Comparison of ENCODE assay signal across 29 mouse cellular contexts in the genomic region with DNA sequence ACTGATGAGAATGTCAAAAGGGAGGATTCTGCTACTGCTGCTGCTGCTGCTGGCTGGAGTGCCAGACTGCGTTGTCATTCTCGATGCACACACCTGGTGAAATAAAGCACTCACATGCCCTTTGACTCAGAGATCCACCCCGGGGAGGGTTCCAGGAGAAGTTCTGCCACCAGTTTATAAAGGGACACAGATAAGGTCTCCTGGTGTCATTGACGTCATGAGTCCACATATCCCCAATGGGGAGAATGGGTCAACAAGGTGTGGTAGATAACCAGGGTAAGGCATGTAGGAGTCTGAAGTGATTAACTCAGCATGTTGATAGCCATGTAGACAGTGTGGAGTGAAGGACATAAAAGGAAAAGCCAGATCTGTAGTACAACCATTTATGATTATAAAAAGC. TPM values are rescaled to one million over a fixed set of nuclear protein-coding genes. Genes with fewer than 3 reads are reported as not detected.
DNase-seq lines count a peak whose midpoint lies in the region; ATAC-seq and TF ChIP-seq lines count a peak whose summit lies in the region.
"Had no signal": no experiment of that assay in that cellular context is flagged by ENCODE, and none has a peak within 500 bp of the region (broad histone marks: within the 10 kb centered on the region; RNA-seq: fewer than 3 reads in every experiment).

No protein-coding gene starts in this region.

- DNase-seq in liver, adult 2 months (ENCODE audit: extremely low read depth, low read depth, low spot score) = peak; percentile 81
- peak; percentile 50 for DNase-seq in stomach, postnatal 0 days (ENCODE audit: low spot score)
- no peak for DNase-seq in layer of hippocampus, postnatal 36 days
- no peak for DNase-seq in ovary, postnatal 36 days (ENCODE audit: low spot score)
- DNase-seq: adrenal gland, adult 2 months; adrenal gland, postnatal 10 days; adrenal gland, postnatal 25 days; cerebellum, adult 11 months; cerebellum, adult 18-20 months; cerebellum, adult 8-10 months; cerebellum, adult 9-11 months; cerebellum, postnatal 14 days; cerebellum, postnatal 36 days; embryo, embryonic 11 days had no signal

- H3K79me2 ChIP-seq in liver, adult 2 months (ENCODE audit: control insufficient read depth, insufficient read depth, low read length) = no peaks in the 10 kb centered on the region

- no peaks in the 10 kb centered on the region for H3K36me3 ChIP-seq in liver, adult 2 months (ENCODE audit: control insufficient read depth, insufficient read depth, low read length)
- no peaks in the 10 kb centered on the region for H3K36me3 ChIP-seq in liver, embryonic 12.5 days
- no peaks in the 10 kb centered on the region for H3K36me3 ChIP-seq in intestine, embryonic 16.5 days (ENCODE audit: control insufficient read depth, insufficient read depth, low read length)
- H3K36me3 ChIP-seq in small intestine, adult 2 months (ENCODE audit: control insufficient read depth, insufficient read depth, low read length) = no peaks in the 10 kb centered on the region
- no peaks in the 10 kb centered on the region for H3K36me3 ChIP-seq in stomach, postnatal 0 days (ENCODE audit: control insufficient read depth, insufficient read depth, low read length)
- H3K36me3 ChIP-seq: embryonic facial prominence, embryonic 12.5 days; forebrain, embryonic 15.5 days had no signal

- no peaks in the 10 kb centered on the region for H3K9me3 ChIP-seq in liver, embryonic 12.5 days (replicated peaks)
- H3K9me3 ChIP-seq in intestine, embryonic 16.5 days (ENCODE audit: control insufficient read depth, low read length) = no peaks in the 10 kb centered on the region
- H3K9me3 ChIP-seq in stomach, postnatal 0 days (ENCODE audit: control insufficient read depth, low read length) = no peaks in the 10 kb centered on the region
- H3K9me3 ChIP-seq: embryonic facial prominence, embryonic 12.5 days; forebrain, embryonic 13.5 days; forebrain, embryonic 15.5 days had no signal

- TF ChIP-seq POLR2A in liver, adult 2 months (IDR thresholded peaks at IDR 0.05; ENCODE audit: extremely low read depth, insufficient read depth, low read length) = no peak
- TF ChIP-seq POLR2A in small intestine, adult 2 months (IDR thresholded peaks at IDR 0.05; ENCODE audit: low read depth, low read length) = peak; percentile 35; the same call in 1 of the 2 replicates

- ATAC-seq in liver, embryonic 12.5 days = no peak
- peak; percentile 91 for ATAC-seq in intestine, embryonic 16.5 days
- ATAC-seq in stomach, postnatal 0 days (ENCODE audit: low FRiP score, low TSS enrichment) = peak; percentile 91
- ATAC-seq in frontal cortex, adult (ENCODE audit: low TSS enrichment) = no peak
- ATAC-seq: forebrain, embryonic 13.5 days; forebrain, embryonic 15.5 days had no signal

- peaks cover 1% of the 10 kb centered on the region; the same call in 1 of the 2 replicates for H3K4me1 ChIP-seq in liver, adult 2 months (ENCODE audit: control insufficient read depth, insufficient read depth, low read length)
- no peaks in the 10 kb centered on the region for H3K4me1 ChIP-seq in liver, embryonic 12.5 days
- no peaks in the 10 kb centered on the region for H3K4me1 ChIP-seq in intestine, embryonic 16.5 days (ENCODE audit: control insufficient read depth, insufficient read depth, low read length)
- peaks cover 4% of the 10 kb centered on the region for H3K4me1 ChIP-seq in small intestine, adult 2 months (ENCODE audit: control insufficient read depth, insufficient read depth, insufficient read length, low read length)
- no peaks in the 10 kb centered on the region for H3K4me1 ChIP-seq in stomach, postnatal 0 days (replicated peaks; ENCODE audit: control insufficient read depth, insufficient read depth)
- H3K4me1 ChIP-seq: embryonic facial prominence, embryonic 12.5 days; forebrain, embryonic 13.5 days had no signal

- no peak for TF ChIP-seq CTCF in liver, adult 2 months (IDR thresholded peaks at IDR 0.05; ENCODE audit: low read depth, low read length)
- no peak for TF ChIP-seq CTCF in small intestine, adult 2 months (IDR thresholded peaks at IDR 0.05; ENCODE audit: extremely low read depth, insufficient read length, insufficient replicate concordance, low read depth, low read length)
- no peak for TF ChIP-seq CTCF in stomach, postnatal 0 days (IDR thresholded peaks at IDR 0.05; ENCODE audit: low read depth)

- TF ChIP-seq EP300 in stomach, postnatal 0 days (optimal IDR thresholded peaks at IDR 0.05) = no peak

- no peak overlapping the region for H3K9ac ChIP-seq in liver, adult 2 months (ENCODE audit: low read depth, low read length)
- H3K9ac ChIP-seq in liver, embryonic 12.5 days = no peak overlapping the region
- H3K9ac ChIP-seq in intestine, embryonic 16.5 days (ENCODE audit: low read depth, low read length) = no peak overlapping the region
- H3K9ac ChIP-seq in stomach, postnatal 0 days (ENCODE audit: low read length) = no peak overlapping the region
- H3K9ac ChIP-seq: embryonic facial prominence, embryonic 12.5 days; forebrain, embryonic 13.5 days; forebrain, embryonic 15.5 days had no signal

- H3K4me2 ChIP-seq in liver, embryonic 12.5 days = no peak overlapping the region
- no peak overlapping the region for H3K4me2 ChIP-seq in intestine, embryonic 16.5 days (ENCODE audit: low read depth, low read length)
- no peak overlapping the region for H3K4me2 ChIP-seq in stomach, postnatal 0 days (replicated peaks; ENCODE audit: low read depth)
- H3K4me2 ChIP-seq: embryonic facial prominence, embryonic 12.5 days; forebrain, embryonic 13.5 days; forebrain, embryonic 15.5 days had no signal

- 45% methylated on average over 4 of the region's 4 CpGs for WGBS in liver, adult 2 months
- 62% methylated on average over 4 of the region's 4 CpGs for WGBS in liver, embryonic 12.5 days (ENCODE audit: insufficient replicate concordance)
- WGBS in intestine, embryonic 16.5 days = 62% methylated on average over 4 of the region's 4 CpGs
- WGBS in small intestine, adult 2 months = 23% methylated on average over 4 of the region's 4 CpGs
- WGBS in stomach, postnatal 0 days = 54% methylated on average over 4 of the region's 4 CpGs

- no peak overlapping the region for H3K4me3 ChIP-seq in liver, adult 2 months (ENCODE audit: insufficient read depth, low read depth, low read length)
- H3K4me3 ChIP-seq in liver, embryonic 12.5 days = no peak overlapping the region
- no peak overlapping the region for H3K4me3 ChIP-seq in intestine, embryonic 16.5 days (ENCODE audit: low read length)
- H3K4me3 ChIP-seq in small intestine, adult 2 months (ENCODE audit: low read depth, low read length) = no peak overlapping the region
- no peak overlapping the region for H3K4me3 ChIP-seq in stomach, postnatal 0 days (ENCODE audit: low read depth, low read length)
- H3K4me3 ChIP-seq: embryonic facial prominence, embryonic 12.5 days; forebrain, embryonic 13.5 days; forebrain, embryonic 15.5 days had no signal

- H3K27ac ChIP-seq in liver, adult 2 months (replicated peaks; ENCODE audit: insufficient read depth, low read depth, low read length) = no peak overlapping the region
- H3K27ac ChIP-seq in liver, embryonic 12.5 days = no peak overlapping the region
- no peak overlapping the region for H3K27ac ChIP-seq in intestine, embryonic 16.5 days (ENCODE audit: low read length)
- no peak overlapping the region for H3K27ac ChIP-seq in small intestine, adult 2 months (ENCODE audit: insufficient read depth, low read depth, low read length)
- H3K27ac ChIP-seq in stomach, postnatal 0 days (replicated peaks) = no peak overlapping the region
- H3K27ac ChIP-seq: embryonic facial prominence, embryonic 12.5 days; forebrain, embryonic 13.5 days; forebrain, embryonic 15.5 days had no signal

- H3K27me3 ChIP-seq in liver, adult 2 months (ENCODE audit: control insufficient read depth, insufficient read depth, low read length) = no peaks in the 10 kb centered on the region
- H3K27me3 ChIP-seq in liver, embryonic 12.5 days (replicated peaks) = peaks cover 10% of the 10 kb centered on the region; the same call in 1 of the 2 replicates
- no peaks in the 10 kb centered on the region for H3K27me3 ChIP-seq in intestine, embryonic 16.5 days (replicated peaks; ENCODE audit: control insufficient read depth, insufficient read depth, low read length)
- no peaks in the 10 kb centered on the region for H3K27me3 ChIP-seq in small intestine, adult 2 months (ENCODE audit: control insufficient read depth, insufficient read depth, low read length)
- H3K27me3 ChIP-seq in stomach, postnatal 0 days (ENCODE audit: control insufficient read depth, insufficient read depth, low read length) = no peaks in the 10 kb centered on the region
- H3K27me3 ChIP-seq: embryonic facial prominence, embryonic 12.5 days; forebrain, embryonic 13.5 days; forebrain, embryonic 15.5 days had no signal

RNA-seq across cellular contexts. Expression of a gene that starts 14.5 kb away (rescaled TPM):
- total RNA-seq in liver, adult 2 months (2014; rRNA removed) = not detected in 2 replicates
- not detected in 2 replicates for polyA plus RNA-seq in liver, adult 2 months (2012; rRNA removed)
- polyA plus RNA-seq in liver, embryonic 12.5 days (2016; fragmentation: Nextera tagmentation; extraction: Ambion mirVana) = not detected in 2 replicates
- polyA plus RNA-seq in intestine, embryonic 16.5 days (2015; fragmentation: Nextera tagmentation; extraction: Ambion mirVana) = not detected in 2 replicates
- polyA plus RNA-seq in small intestine, adult 2 months (2012; rRNA removed) = not detected in 2 replicates
- not detected in 2 replicates for polyA plus RNA-seq in stomach, postnatal 0 days (2015; fragmentation: Nextera tagmentation; extraction: Ambion mirVana)
- total RNA-seq in layer of hippocampus, postnatal 36 days (2021) = not detected
- total RNA-seq: adrenal gland, adult 2 months; adrenal gland, postnatal 10 days; adrenal gland, postnatal 25 days; adrenal gland, postnatal 4 days; common myeloid progenitor, adult 5-6 weeks; ES-E14; MEL had no signal
- polyA plus RNA-seq: adrenal gland, adult 2 months; brain, embryonic 14.5 days; C2C12; embryonic facial prominence, embryonic 12.5 days; embryonic facial prominence, embryonic 14.5 days; forebrain, embryonic 11.5 days; forebrain, embryonic 13.5 days; forebrain, embryonic 15.5 days had no signal

RNA-seq across cellular contexts. Expression of a gene that starts 16.1 kb away (rescaled TPM):
- 279 and 283 TPM in 2 replicates for total RNA-seq in liver, adult 2 months (2014; rRNA removed)
- polyA plus RNA-seq in liver, adult 2 months (2012; rRNA removed) = 166 and 218 TPM in 2 replicates
- 7.3 and 8.3 TPM in 2 replicates for polyA plus RNA-seq in liver, embryonic 12.5 days (2016; fragmentation: Nextera tagmentation; extraction: Ambion mirVana)
- polyA plus RNA-seq in intestine, embryonic 16.5 days (2015; fragmentation: Nextera tagmentation; extraction: Ambion mirVana) = 27.4 and 27.7 TPM in 2 replicates
- 23.1 and 25.7 TPM in 2 replicates for polyA plus RNA-seq in small intestine, adult 2 months (2012; rRNA removed)
- 56.7 and 60.5 TPM in 2 replicates for polyA plus RNA-seq in stomach, postnatal 0 days (2015; fragmentation: Nextera tagmentation; extraction: Ambion mirVana)
- 1 to 10 TPM; 9.5 to 9.6 TPM for total RNA-seq in layer of hippocampus, postnatal 36 days (2021)

RNA-seq across cellular contexts. Expression of a gene that starts 32.2 kb away (rescaled TPM):
- 0.46 TPM in 1 of 2 replicates, not detected in the other for total RNA-seq in liver, adult 2 months (2014; rRNA removed)
- polyA plus RNA-seq in liver, adult 2 months (2012; rRNA removed) = 0.29 and 0.37 TPM in 2 replicates
- not detected in 2 replicates for polyA plus RNA-seq in liver, embryonic 12.5 days (2016; fragmentation: Nextera tagmentation; extraction: Ambion mirVana)
- 19.5 and 22.9 TPM in 2 replicates for polyA plus RNA-seq in intestine, embryonic 16.5 days (2015; fragmentation: Nextera tagmentation; extraction: Ambion mirVana)
- polyA plus RNA-seq in small intestine, adult 2 months (2012; rRNA removed) = 20.1 and 23.1 TPM in 2 replicates
- 24.6 and 28.2 TPM in 2 replicates for polyA plus RNA-seq in stomach, postnatal 0 days (2015; fragmentation: Nextera tagmentation; extraction: Ambion mirVana)
- total RNA-seq in layer of hippocampus, postnatal 36 days (2021) = not detected
- total RNA-seq: common myeloid progenitor, adult 5-6 weeks; MEL had no signal
- polyA plus RNA-seq: brain, embryonic 14.5 days; forebrain, embryonic 11.5 days had no signal

RNA-seq across cellular contexts. Expression of a gene that starts 35.2 kb away (rescaled TPM):
- 5.6 and 6.2 TPM in 2 replicates for total RNA-seq in liver, adult 2 months (2014; rRNA removed)
- 3.7 and 3.8 TPM in 2 replicates for polyA plus RNA-seq in liver, adult 2 months (2012; rRNA removed)
- 34.4 and 36.0 TPM in 2 replicates for polyA plus RNA-seq in liver, embryonic 12.5 days (2016; fragmentation: Nextera tagmentation; extraction: Ambion mirVana)
- 39.5 and 39.9 TPM in 2 replicates for polyA plus RNA-seq in intestine, embryonic 16.5 days (2015; fragmentation: Nextera tagmentation; extraction: Ambion mirVana)
- polyA plus RNA-seq in small intestine, adult 2 months (2012; rRNA removed) = 13.6 and 16.0 TPM in 2 replicates
- polyA plus RNA-seq in stomach, postnatal 0 days (2015; fragmentation: Nextera tagmentation; extraction: Ambion mirVana) = 20.2 and 21.6 TPM in 2 replicates
- 10 to 100 TPM; 20.6 to 23.7 TPM for total RNA-seq in layer of hippocampus, postnatal 36 days (2021)

RNA-seq across cellular contexts. Expression of a gene that starts 56.9 kb away (rescaled TPM):
- total RNA-seq in liver, adult 2 months (2014; rRNA removed) = 0.09 TPM in 1 of 2 replicates, not detected in the other
- polyA plus RNA-seq in liver, adult 2 months (2012; rRNA removed) = 0.02 TPM in 1 of 2 replicates, not detected in the other
- 0.12 TPM in 1 of 2 replicates, not detected in the other for polyA plus RNA-seq in liver, embryonic 12.5 days (2016; fragmentation: Nextera tagmentation; extraction: Ambion mirVana)
- 0.20 and 0.23 TPM in 2 replicates for polyA plus RNA-seq in intestine, embryonic 16.5 days (2015; fragmentation: Nextera tagmentation; extraction: Ambion mirVana)
- polyA plus RNA-seq in small intestine, adult 2 months (2012; rRNA removed) = 0.18 and 0.24 TPM in 2 replicates
- 0.06 and 0.12 TPM in 2 replicates for polyA plus RNA-seq in stomach, postnatal 0 days (2015; fragmentation: Nextera tagmentation; extraction: Ambion mirVana)
- 1 to 10 TPM; 2.7 to 3.6 TPM for total RNA-seq in layer of hippocampus, postnatal 36 days (2021)
- total RNA-seq: common myeloid progenitor, adult 5-6 weeks had no signal

Comparison
In these comparisons a context has a peak if more than half of its experiments do, and no peak if none do; other contexts are left out.
1. DNase-seq: peak in liver, adult 2 months (single experiment) and stomach, postnatal 0 days (single experiment); none in layer of hippocampus, postnatal 36 days (0 of 2) and ovary, postnatal 36 days (single experiment).
2. ATAC-seq: peak in intestine, embryonic 16.5 days (single experiment) and stomach, postnatal 0 days (single experiment); none in liver, embryonic 12.5 days (single experiment) and frontal cortex, adult (single experiment).
3. RNA of a gene that starts 32.2 kb away (polyA plus RNA-seq): 24.6 to 28.2 TPM in stomach, postnatal 0 days, 20.1 to 23.1 TPM in small intestine, adult 2 months and 19.5 to 22.9 TPM in intestine, embryonic 16.5 days; 0.29 to 0.37 TPM in liver, adult 2 months and not detected in liver, embryonic 12.5 days; every median in the first group is over 10 times any median in the second.